Mouse (Mus musculus): ENCODE results near the gene Tmem145. TPM values are rescaled to one million over a fixed set of nuclear protein-coding genes. Genes with fewer than 3 reads are reported as not detected.
A peak's percentile ranks its signal among the peaks of the same experiment; 100 is the strongest.

Gene Tmem145
- polyA plus RNA-seq, 1 experiment = 2.0 TPM

DNA sequence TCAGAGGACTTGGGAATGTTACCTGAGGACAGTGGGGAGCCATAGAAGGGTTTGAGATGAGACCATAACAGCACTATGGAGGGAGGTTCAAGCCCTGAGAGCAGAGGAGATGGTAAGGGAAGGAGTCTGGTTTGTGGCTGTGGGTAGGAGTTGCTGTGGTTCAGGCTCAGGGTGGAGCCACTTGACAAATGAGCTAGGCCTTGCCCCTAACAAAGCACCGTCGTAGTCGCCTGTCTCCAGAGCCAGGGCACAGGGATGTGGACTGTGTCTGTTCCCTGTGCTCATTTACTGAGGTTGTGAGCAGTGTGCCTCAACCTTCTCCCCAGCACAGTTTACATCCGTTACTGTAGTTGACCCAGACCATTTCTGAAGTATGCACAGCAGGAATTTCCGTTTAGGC lies 31.3 kb upstream of the Tmem145 start:
- Histone ChIP-seq H3K9ac (ENCODE audit: low read depth, poor library complexity, severe bottlenecking) (0 out of 2 replicates have a peak overlapping the region, but pooled peaks have one; percentile 6), H3K9me3 (replicated peaks; ENCODE audit: control insufficient read depth, insufficient read depth, low read length, poor library complexity, severe bottlenecking) (no peaks in the 10 kb centered on the region), H3K36me3 (ENCODE audit: control insufficient read depth, insufficient read depth, low read length, poor library complexity, severe bottlenecking) (no peaks in the 10 kb centered on the region), H3K27me3 (ENCODE audit: control insufficient read depth, insufficient read depth, low read length, poor library complexity, severe bottlenecking) (no peaks in the 10 kb centered on the region), H3K4me1 (ENCODE audit: control insufficient read depth, insufficient read depth, low read length) (peaks cover 11% of the 10 kb centered on the region), H3K27ac (ENCODE audit: insufficient read depth, low read length) (peak overlapping the region; percentile 78), H3K4me3 (ENCODE audit: low read depth, low read length) (no peak overlapping the region)
- TF ChIP-seq EP300 (IDR thresholded peaks at IDR 0.05; ENCODE audit: insufficient read depth, low read depth, low read length) = no peak
- no peak for TF ChIP-seq POLR2A (IDR thresholded peaks at IDR 0.05; ENCODE audit: insufficient read depth, low read length)
- TF ChIP-seq CTCF (IDR thresholded peaks at IDR 0.05; ENCODE audit: low read depth, low read length) = no peak

DNA sequence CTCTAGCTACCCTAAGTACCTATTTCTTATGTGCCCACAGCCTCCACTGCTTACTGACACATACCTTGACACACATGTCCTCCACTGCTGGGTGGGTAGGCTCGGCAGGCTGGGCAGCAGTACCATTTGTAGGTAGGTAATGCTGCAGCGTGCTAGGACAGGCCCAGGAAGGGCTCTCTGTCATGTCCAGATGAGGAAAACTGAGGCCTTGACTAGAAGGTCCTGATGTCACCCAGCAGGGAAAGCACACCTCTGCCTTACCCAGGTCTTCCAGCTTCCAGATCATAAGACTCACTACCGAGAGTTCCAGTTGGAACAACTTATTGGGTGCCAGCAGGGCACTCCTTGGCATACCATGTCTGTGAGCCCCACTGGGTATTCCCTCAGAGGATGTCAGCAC lies 30.9 kb upstream of the Tmem145 start:
- Histone ChIP-seq H3K27ac (ENCODE audit: insufficient read depth, low read length) (peak overlapping the region; percentile 78), H3K9ac (ENCODE audit: low read depth, poor library complexity, severe bottlenecking) (0 out of 2 replicates have a peak overlapping the region, but pooled peaks have one; percentile 6), H3K9me3 (replicated peaks; ENCODE audit: control insufficient read depth, insufficient read depth, low read length, poor library complexity, severe bottlenecking) (no peaks in the 10 kb centered on the region), H3K27me3 (ENCODE audit: control insufficient read depth, insufficient read depth, low read length, poor library complexity, severe bottlenecking) (no peaks in the 10 kb centered on the region), H3K4me3 (ENCODE audit: low read depth, low read length) (no peak overlapping the region), H3K36me3 (ENCODE audit: control insufficient read depth, insufficient read depth, low read length, poor library complexity, severe bottlenecking) (no peaks in the 10 kb centered on the region), H3K4me1 (ENCODE audit: control insufficient read depth, insufficient read depth, low read length) (peaks cover 11% of the 10 kb centered on the region)
- no peak for TF ChIP-seq CTCF (IDR thresholded peaks at IDR 0.05; ENCODE audit: low read depth, low read length)

DNA sequence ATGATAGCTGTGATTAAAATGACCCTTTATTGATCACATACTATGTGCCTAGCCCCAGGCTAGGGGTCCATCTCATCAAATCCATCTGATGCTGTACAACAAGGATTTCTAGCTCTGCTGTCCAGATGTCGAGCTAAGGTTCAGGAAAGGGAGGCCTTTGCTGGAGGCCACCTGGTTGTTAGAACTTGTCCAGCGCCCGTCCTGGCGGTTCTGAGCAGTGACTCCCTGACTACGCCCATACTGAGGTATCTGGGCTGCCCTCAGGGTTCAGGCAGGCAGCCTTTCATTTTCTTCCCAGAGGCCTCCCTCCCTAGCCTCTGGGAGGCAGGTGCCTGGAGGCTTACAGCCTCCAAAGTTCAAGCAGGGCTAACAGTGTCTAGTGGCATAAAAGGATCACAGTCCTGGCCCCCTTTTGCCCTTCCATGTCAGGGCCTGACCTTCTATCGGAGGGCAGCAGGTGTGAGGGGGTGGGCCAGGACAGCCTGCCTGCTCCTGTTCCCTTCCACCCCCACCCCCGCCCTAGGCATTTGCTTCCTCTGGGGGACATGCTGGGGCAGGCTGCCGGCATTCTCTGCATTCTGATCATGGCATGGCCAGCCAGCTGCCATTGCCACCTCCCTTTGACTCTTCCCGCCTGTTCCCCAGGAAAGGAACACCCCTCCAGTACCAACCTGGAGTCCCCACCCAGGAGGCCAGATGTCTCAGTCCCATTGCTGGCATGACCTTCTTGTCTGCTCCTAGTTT lies 30.2 kb upstream of the Tmem145 start:
- TF ChIP-seq POLR2A (IDR thresholded peaks at IDR 0.05; ENCODE audit: insufficient read depth, low read length) (no peak), EP300 (IDR thresholded peaks at IDR 0.05; ENCODE audit: insufficient read depth, low read depth, low read length) (peak; percentile 97)
- Histone ChIP-seq H3K4me3 (ENCODE audit: low read depth, low read length) (0 out of 2 replicates have a peak overlapping the region, but pooled peaks have one; percentile 2), H3K9ac (ENCODE audit: low read depth, poor library complexity, severe bottlenecking) (peak overlapping the region; percentile 68), H3K27ac (ENCODE audit: insufficient read depth, low read length) (peak overlapping the region; percentile 78), H3K36me3 (ENCODE audit: control insufficient read depth, insufficient read depth, low read length, poor library complexity, severe bottlenecking) (no peaks in the 10 kb centered on the region), H3K27me3 (ENCODE audit: control insufficient read depth, insufficient read depth, low read length, poor library complexity, severe bottlenecking) (no peaks in the 10 kb centered on the region), H3K4me1 (ENCODE audit: control insufficient read depth, insufficient read depth, low read length) (peaks cover 14% of the 10 kb centered on the region), H3K9me3 (replicated peaks; ENCODE audit: control insufficient read depth, insufficient read depth, low read length, poor library complexity, severe bottlenecking) (no peaks in the 10 kb centered on the region)

- peak overlapping the region; percentile 78 for H3K27ac ChIP-seq (ENCODE audit: insufficient read depth, low read length)
- TF ChIP-seq CTCF (IDR thresholded peaks at IDR 0.05; ENCODE audit: low read depth, low read length) (no peak), EP300 (IDR thresholded peaks at IDR 0.05; ENCODE audit: insufficient read depth, low read depth, low read length) (no peak), POLR2A (IDR thresholded peaks at IDR 0.05; ENCODE audit: insufficient read depth, low read length) (no peak)
- no peaks in the 10 kb centered on the region for H3K27me3 ChIP-seq (ENCODE audit: control insufficient read depth, insufficient read depth, low read length, poor library complexity, severe bottlenecking)
- H3K4me1 ChIP-seq (ENCODE audit: control insufficient read depth, insufficient read depth, low read length) = peaks cover 14% of the 10 kb centered on the region
- 0 out of 2 replicates have a peak overlapping the region, but pooled peaks have one; percentile 8 for H3K4me3 ChIP-seq (ENCODE audit: low read depth, low read length)
- peak overlapping the region; percentile 68 for H3K9ac ChIP-seq (ENCODE audit: low read depth, poor library complexity, severe bottlenecking)
- H3K36me3 ChIP-seq (ENCODE audit: control insufficient read depth, insufficient read depth, low read length, poor library complexity, severe bottlenecking) = no peaks in the 10 kb centered on the region
- H3K9me3 ChIP-seq (replicated peaks; ENCODE audit: control insufficient read depth, insufficient read depth, low read length, poor library complexity, severe bottlenecking) = no peaks in the 10 kb centered on the region
Observed at GRCm38 (mm10) chr7:25277405-25277804, 28.5 kb upstream of the Tmem145 start.

DNA sequence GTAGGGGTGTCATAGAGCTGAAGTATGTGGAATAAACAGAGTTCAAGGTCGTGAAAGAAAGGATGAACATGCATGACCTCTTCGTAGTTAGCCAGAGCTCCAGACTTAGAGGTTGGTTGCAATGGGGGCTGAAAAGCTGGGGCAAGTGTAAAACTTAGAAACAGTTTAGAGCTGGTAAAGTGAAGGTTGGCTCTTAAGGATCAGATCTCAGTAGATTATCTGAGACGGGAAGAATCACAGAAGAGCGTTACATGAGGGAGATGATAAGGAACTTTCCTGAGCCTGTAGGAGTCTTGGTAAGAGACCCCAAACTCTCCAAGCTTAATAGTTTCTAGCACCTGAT lies 27.9 kb upstream of the Tmem145 start:
- Histone ChIP-seq H3K4me3 (ENCODE audit: low read depth, low read length) (no peak overlapping the region), H3K9ac (ENCODE audit: low read depth, poor library complexity, severe bottlenecking) (peak overlapping the region; percentile 68), H3K27ac (ENCODE audit: insufficient read depth, low read length) (peak overlapping the region; percentile 78), H3K9me3 (replicated peaks; ENCODE audit: control insufficient read depth, insufficient read depth, low read length, poor library complexity, severe bottlenecking) (no peaks in the 10 kb centered on the region), H3K36me3 (ENCODE audit: control insufficient read depth, insufficient read depth, low read length, poor library complexity, severe bottlenecking) (no peaks in the 10 kb centered on the region), H3K4me1 (ENCODE audit: control insufficient read depth, insufficient read depth, low read length) (peaks cover 14% of the 10 kb centered on the region), H3K27me3 (ENCODE audit: control insufficient read depth, insufficient read depth, low read length, poor library complexity, severe bottlenecking) (no peaks in the 10 kb centered on the region)
- TF ChIP-seq POLR2A (IDR thresholded peaks at IDR 0.05; ENCODE audit: insufficient read depth, low read length) (no peak), EP300 (IDR thresholded peaks at IDR 0.05; ENCODE audit: insufficient read depth, low read depth, low read length) (no peak), CTCF (IDR thresholded peaks at IDR 0.05; ENCODE audit: low read depth, low read length) (no peak)

- no peaks in the 10 kb centered on the region for H3K27me3 ChIP-seq (ENCODE audit: control insufficient read depth, insufficient read depth, low read length, poor library complexity, severe bottlenecking)
- H3K27ac ChIP-seq (ENCODE audit: insufficient read depth, low read length) = peak overlapping the region; percentile 78; the same call in 1 of the 2 replicates
- peaks cover 14% of the 10 kb centered on the region for H3K4me1 ChIP-seq (ENCODE audit: control insufficient read depth, insufficient read depth, low read length)
- no peaks in the 10 kb centered on the region for H3K36me3 ChIP-seq (ENCODE audit: control insufficient read depth, insufficient read depth, low read length, poor library complexity, severe bottlenecking)
- no peaks in the 10 kb centered on the region for H3K9me3 ChIP-seq (replicated peaks; ENCODE audit: control insufficient read depth, insufficient read depth, low read length, poor library complexity, severe bottlenecking)
- H3K9ac ChIP-seq (ENCODE audit: low read depth, poor library complexity, severe bottlenecking) = peak overlapping the region; percentile 68
- peak overlapping the region; percentile 81 for H3K4me3 ChIP-seq (ENCODE audit: low read depth, low read length)
- no peak for TF ChIP-seq POLR2A (IDR thresholded peaks at IDR 0.05; ENCODE audit: insufficient read depth, low read length)
- TF ChIP-seq CTCF (IDR thresholded peaks at IDR 0.05; ENCODE audit: low read depth, low read length) = peak; percentile 59
- TF ChIP-seq EP300 (IDR thresholded peaks at IDR 0.05; ENCODE audit: insufficient read depth, low read depth, low read length) = peak; percentile 28; the same call in 1 of the 2 replicates
Observed at GRCm38 (mm10) chr7:25278341-25279075, 27.4 kb upstream of the Tmem145 start.
